Mouse (Mus musculus) naive thymus-derived CD4-positive, alpha-beta T cell, adult 2 months (primary cell): ENCODE measurements at regions not wholly inside any gene's neighbourhood (a gene's known extent, or its start where the extent isn't known, plus 50 kb on each side); places are given as distances from the start of the nearest gene placed in this dataset.

Experiments used
- DNase-seq: peaks from one replicate; pipeline ENCODE4 v3.0.0-alpha.2; 2011; ENCODE audit warnings: low read depth

GRCm38 (mm10) chr5:73928691-73929090 is 139.5 kb downstream of the Usp46 start:
- DNase-seq: no peak

GRCm38 (mm10) chr5:73930205-73930604 is 138.0 kb downstream of the Usp46 start:
- no peak for DNase-seq

- DNase-seq: peak; percentile 43
Measured at GRCm38 (mm10) chr5:73937799-73938198, 130.4 kb downstream of the Usp46 start.

GRCm38 (mm10) chr5:73938450-73938849 is 129.8 kb downstream of the Usp46 start:
- no peak for DNase-seq

- no peak for DNase-seq
Measured at GRCm38 (mm10) chr5:73942950-73943349, 125.3 kb downstream of the Usp46 start.

GRCm38 (mm10) chr5:73945671-73946070 is 122.6 kb downstream of the Usp46 start:
- DNase-seq: no peak

DNA sequence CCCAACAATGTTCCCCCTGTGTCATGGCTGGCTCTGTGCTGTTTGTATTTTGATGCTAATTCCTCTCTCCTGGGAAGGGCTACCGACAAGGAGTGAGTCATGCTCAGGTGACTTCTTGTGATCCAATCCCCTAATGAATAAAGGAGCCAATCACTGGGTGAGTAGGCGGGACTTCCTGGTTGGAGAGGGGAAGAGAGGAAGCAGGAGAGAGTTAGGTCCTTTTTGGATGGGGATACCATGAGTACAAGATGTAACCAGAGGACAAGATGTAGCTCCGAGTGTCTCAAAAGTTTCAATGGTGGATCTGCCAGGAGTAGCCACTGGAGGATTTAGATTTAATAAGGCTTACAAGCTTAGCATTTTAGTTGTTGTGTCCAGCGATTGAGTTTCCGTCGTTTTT is 122.1 kb downstream of the Usp46 start:
- DNase-seq: no peak

DNA sequence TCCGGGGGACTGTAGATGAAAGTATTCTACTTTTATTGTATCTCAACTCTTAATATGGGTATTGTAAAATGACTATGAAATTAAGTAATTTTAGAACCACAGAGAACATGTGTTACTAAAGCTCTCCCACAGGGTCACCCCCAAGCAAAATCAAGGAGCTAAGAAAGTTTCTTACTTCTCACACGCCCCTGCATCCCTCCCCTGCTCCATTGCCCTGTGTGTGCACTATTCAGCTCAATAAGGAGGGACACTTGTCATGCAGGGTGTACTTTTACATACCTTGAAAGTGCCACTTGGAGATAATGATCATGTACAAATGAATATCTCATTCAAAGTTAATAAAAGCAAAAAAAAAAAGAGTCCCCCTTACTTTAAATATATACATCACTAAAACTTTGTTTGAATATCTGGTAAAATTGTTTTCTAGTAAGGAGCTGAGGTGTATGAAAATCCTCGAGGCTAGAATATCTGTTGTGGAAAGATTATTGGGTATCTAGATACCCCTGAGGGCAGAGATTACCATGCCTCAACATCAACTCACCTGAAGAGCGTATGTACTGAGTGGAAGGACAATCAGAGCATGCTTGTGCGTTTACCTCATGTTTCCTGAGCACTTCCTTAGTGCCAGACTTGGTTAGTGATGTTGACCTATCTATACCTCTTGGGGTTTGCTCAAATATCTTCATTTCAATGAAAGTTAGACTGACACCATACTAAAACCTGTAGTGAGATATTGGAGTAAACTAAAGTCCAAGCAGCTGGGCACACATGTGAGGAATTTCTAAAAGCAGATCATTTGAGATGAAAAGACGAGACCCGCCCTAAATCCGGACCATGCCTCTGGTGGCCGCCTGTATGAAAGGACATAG is 120.0 kb downstream of the Usp46 start:
- no peak for DNase-seq
